Mouse (Mus musculus) B cell, adult (primary cell): ENCODE data around the gene Senp8. TPM values are rescaled to one million over a fixed set of nuclear protein-coding genes. Genes with fewer than 3 reads are reported as not detected.

ENCODE experiments used
- total RNA-seq: library from RNA; stranded (reverse); gene quantifications from 4 replicates; pipeline ENCODE4 v1.2.4, GENCODE M21; 2023; ENCODE audit not compliant: inconsistent age

The Senp8 gene
- total RNA-seq = 1.1 to 3.6 TPM (median 2.8 TPM) in 4 replicates

DNA sequence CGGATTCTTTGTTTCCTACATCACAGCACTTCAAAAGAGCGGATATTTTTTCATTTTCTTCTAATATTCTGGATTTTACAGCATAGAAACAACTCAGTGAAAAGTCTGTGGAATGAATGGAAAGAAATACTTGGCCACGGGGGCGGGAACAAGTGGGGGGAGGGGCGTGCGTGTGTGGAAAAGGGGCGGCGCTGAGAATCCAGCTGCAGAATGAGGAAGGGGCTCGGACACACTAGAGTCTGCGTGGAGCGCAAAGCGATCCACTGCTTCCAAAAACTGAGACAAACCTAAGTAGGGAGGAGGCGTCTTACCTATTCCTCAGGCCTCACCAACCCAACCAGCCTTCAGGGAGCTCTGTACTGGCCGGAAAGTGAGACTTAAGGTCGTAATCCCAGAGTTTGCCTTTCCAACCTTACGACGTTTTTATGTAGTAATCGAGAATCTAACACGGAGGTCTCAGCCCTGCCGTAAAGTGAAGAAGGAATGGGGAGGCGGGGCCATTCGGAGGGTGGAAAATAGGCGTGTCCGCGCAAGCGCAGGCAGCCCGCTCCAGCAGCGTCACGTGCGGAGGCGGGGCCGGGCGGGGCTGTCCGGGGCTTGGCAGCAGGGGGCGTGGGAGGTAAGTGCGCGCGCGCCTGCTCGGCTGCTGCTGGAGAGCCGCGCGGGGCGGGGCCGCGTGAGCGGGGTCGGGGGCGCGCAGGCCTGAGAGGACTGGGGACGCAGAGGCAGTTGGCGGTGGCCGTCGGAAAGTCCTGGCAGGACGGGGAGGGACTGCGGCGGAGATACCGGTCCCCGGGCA lies at the start of gene Senp8, which contains the start of gene Myo9a:
Gene Senp8 (minus strand): TSS at position 444 of the 799 bp plus-strand sequence.
Gene Myo9a (plus strand): TSS at position 630 of the 799 bp plus-strand sequence.

Other genes starting within 250 kb of the Senp8 start
- 55.9 to 63.6 TPM (median 59.0 TPM) in 4 replicates for gene Hexa, start 211.2 kb downstream of the Senp8 start, total RNA-seq
- 0.67 to 0.93 TPM in 2 of 4 replicates, not detected in the others for gene Tmem202, start 210.9 kb downstream of the Senp8 start, total RNA-seq
- gene Celf6, start 172.8 kb downstream of the Senp8 start, total RNA-seq = not detected in 4 replicates
- gene Parp6, start 133.4 kb downstream of the Senp8 start, total RNA-seq = 58.6 to 72.8 TPM (median 62.2 TPM) in 4 replicates
- gene Pkm, start 94.3 kb downstream of the Senp8 start, total RNA-seq = 255 to 286 TPM (median 269 TPM) in 4 replicates
- gene Gramd2, start 70.6 kb downstream of the Senp8 start, total RNA-seq = not detected in 4 replicates
- gene Myo9a, start 186 bp upstream of the Senp8 start, total RNA-seq = 14.0 to 18.0 TPM (median 15.8 TPM) in 4 replicates
- gene Nr2e3, start 209.9 kb upstream of the Senp8 start, total RNA-seq = not detected in 4 replicates